Mouse (Mus musculus) B cell, adult (primary cell): Measurements from ENCODE around the gene Tubb2b. TPM values are rescaled to one million over a fixed set of nuclear protein-coding genes. Genes with fewer than 3 reads are reported as not detected.

ENCODE experiments used
- total RNA-seq: library from RNA; stranded (reverse); gene quantifications from 4 replicates; pipeline ENCODE4 v1.2.4, GENCODE M21; 2023; ENCODE audit not compliant: inconsistent age

The Tubb2b gene
- total RNA-seq: 4.8 to 5.8 TPM (median 5.3 TPM) in 4 replicates

DNA sequence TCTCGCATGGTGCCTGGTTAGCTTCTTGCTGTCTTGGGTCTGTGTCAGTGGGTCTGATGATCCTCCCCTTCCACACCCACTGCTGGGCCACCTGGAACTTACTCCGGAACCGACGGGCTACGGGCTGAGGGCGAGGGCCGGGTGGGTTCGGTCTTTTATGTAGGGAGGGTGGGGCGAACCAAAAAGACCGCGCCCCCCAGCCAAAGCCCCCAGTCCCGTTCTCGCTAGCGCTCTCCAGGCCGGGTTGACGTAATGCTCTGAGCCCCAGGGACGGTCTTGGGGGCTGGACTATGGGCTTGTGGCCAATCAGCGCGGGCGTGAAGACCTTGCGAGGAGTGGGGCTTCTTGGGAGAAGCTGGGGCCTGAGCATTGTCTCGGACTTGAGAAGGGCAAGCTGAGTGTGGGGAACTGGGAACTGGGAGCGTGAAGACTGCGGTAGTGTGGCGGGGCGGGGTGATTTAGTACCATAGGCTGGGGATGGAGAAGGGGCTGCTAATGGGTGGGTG is at the start of gene Tubb2b:
TSS of gene Tubb2b (minus strand) at position 241 of the 506 bp plus-strand sequence.

DNA sequence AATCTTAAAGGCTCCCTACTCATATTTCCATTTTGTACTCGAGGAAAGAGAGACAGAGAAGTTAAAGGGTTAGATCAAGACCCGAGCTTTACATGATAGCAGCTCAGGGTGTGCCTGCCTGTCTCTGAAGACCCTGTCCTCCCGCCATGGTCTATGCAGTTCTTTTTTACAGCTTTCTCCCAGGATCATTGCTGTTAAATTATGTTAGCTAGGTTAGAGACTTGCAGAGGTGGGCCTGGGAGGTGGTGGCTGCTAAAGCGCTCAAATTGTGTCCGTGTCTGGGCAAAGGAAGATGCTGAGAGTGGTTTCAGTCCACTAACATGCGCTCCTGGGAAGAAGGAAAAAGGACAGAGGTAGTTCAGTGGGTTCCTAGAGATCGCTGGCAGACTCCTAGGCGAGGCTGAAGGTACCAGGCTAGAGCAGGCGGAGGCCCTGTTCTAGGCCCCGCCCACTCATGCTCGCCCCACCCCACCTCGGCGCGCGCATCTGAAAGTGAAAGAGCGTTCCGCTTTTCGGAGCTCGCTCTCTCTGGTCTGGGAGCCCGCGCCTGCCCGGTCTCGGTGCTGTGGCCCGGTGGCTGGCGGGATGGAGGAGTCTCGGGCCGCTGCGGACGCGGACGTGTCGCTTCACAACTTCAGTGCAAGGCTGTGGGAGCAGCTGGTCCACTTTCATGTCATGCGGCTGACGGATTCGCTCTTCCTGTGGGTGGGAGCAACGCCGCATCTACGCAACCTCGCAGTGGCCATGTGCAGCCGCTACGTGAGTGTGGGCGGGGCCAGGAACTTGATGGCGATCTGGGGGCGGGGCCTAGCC is 32.4 kb upstream of the Tubb2b start, which contains the start of gene Psmg4:
TSS of gene Psmg4 (plus strand) at position 474 of the 813 bp plus-strand sequence.

DNA sequence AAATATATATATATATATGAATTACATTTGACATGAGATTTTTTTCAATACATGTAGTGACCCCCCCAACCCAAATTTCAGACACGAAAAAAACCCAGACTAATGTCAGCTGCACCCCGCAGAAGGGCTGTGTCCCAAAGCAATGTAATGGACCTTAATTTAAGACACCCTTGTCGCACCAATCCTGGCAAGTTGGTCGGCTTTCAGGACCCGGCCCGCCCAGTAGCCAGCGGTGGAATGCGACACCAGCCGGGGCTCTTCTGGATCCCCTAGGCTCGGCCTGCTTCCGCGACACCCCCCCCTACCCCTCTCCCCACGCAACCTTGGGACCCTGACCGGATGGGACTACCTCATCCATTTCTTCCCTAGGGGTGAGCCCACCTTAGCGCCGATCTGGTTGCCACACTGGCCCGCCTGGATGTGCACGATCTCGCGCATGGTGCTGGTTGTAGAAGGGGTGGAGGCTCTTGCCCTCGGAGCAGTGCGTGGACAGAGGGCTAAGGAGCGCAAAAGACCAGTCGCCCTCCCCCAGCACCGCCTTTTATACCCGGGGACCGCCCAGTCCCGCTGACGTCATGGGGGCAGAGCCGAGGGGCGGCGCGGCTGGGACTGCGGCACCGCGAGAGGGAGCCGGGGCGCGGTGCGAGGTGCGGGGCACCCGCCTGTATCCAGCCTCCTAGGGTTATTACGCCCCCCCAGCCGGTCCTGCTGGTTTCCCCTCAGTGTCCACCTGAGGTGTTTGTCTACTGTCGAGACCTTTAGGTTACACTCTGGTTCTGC is 52.6 kb downstream of the Tubb2b start, which contains the start of gene Tubb2a:
TSS of gene Tubb2a (minus strand) at position 516 of the 780 bp plus-strand sequence.

Other genes starting within 250 kb of the Tubb2b start
- gene Serpinb6c, start 224.8 kb downstream of the Tubb2b start, total RNA-seq: 0.42 TPM in 1 of 4 replicates, not detected in the others
- gene Nqo2, start 165.8 kb downstream of the Tubb2b start, total RNA-seq: 2.0 to 4.8 TPM (median 2.6 TPM) in 4 replicates
- 38.8 to 47.3 TPM (median 46.5 TPM) in 4 replicates for gene Ripk1, start 128.1 kb downstream of the Tubb2b start, total RNA-seq
- gene Serpinb6a, start 127.7 kb downstream of the Tubb2b start, total RNA-seq: 11.6 to 13.7 TPM (median 12.6 TPM) in 4 replicates
- gene Bphl, start 92.9 kb downstream of the Tubb2b start, total RNA-seq: 10.5 to 16.8 TPM (median 11.8 TPM) in 4 replicates
- gene Tubb2a, start 52.5 kb downstream of the Tubb2b start, total RNA-seq: 12.5 to 14.3 TPM (median 12.7 TPM) in 4 replicates
- gene Psmg4, start 32.5 kb upstream of the Tubb2b start, total RNA-seq: 38.3 to 50.5 TPM (median 43.3 TPM) in 4 replicates
- 0.51 to 2.0 TPM (median 0.99 TPM) in 4 replicates for gene Slc22a23, start 214.7 kb upstream of the Tubb2b start, total RNA-seq